Mouse (Mus musculus) liver, adult 2 months (tissue): ENCODE results near the gene Ptgds. TPM values are rescaled to one million over a fixed set of nuclear protein-coding genes. Genes with fewer than 3 reads are reported as not detected.

Experiments used
- DNase-seq: peaks from one replicate; pipeline ENCODE4 v3.0.0-alpha.2; 2011; ENCODE audit warnings: low read depth, low spot score; ENCODE audit errors: extremely low read depth
- H3K27ac ChIP-seq: fragments of 200-500 bp; replicated peaks from 2 replicates; pipeline ENCODE4 v1.5.1; 2012; ENCODE audit warnings: low read depth, mild to moderate bottlenecking, control low read depth, inconsistent platforms, low read length; ENCODE audit not compliant: insufficient read depth
- H3K27me3 ChIP-seq: fragments of 200-500 bp; 2 replicates; pipeline ENCODE4 v1.6.1; 2012; ENCODE audit warnings: mild to moderate bottlenecking, moderate library complexity, low read length, inconsistent platforms; ENCODE audit not compliant: control insufficient read depth, insufficient read depth
- H3K36me3 ChIP-seq: fragments of 200-500 bp; 2 replicates; pipeline ENCODE4 v1.6.1; 2012; ENCODE audit warnings: low read length, inconsistent platforms; ENCODE audit not compliant: control insufficient read depth, insufficient read depth
- H3K4me1 ChIP-seq: fragments of 200-500 bp; 2 replicates; pipeline ENCODE4 v1.6.1; 2011; ENCODE audit warnings: low read length; ENCODE audit not compliant: control insufficient read depth, insufficient read depth
- H3K4me3 ChIP-seq: fragments of 200-500 bp; 2 replicates; pipeline ENCODE4 v1.5.1; 2011; ENCODE audit warnings: low read depth, mild to moderate bottlenecking, control low read depth, low read length, moderate library complexity; ENCODE audit not compliant: insufficient read depth
- H3K79me2 ChIP-seq: fragments of 200-500 bp; 2 replicates; pipeline ENCODE4 v1.6.1; 2012; ENCODE audit warnings: inconsistent platforms, mild to moderate bottlenecking, low read length, moderate library complexity; ENCODE audit not compliant: control insufficient read depth, insufficient read depth
- H3K9ac ChIP-seq: fragments of 200-500 bp; 2 replicates; pipeline ENCODE4 v1.6.1; 2012; ENCODE audit warnings: low read depth, mild to moderate bottlenecking, control low read depth, inconsistent platforms, low read length
- CTCF ChIP-seq: fragments of 200-500 bp; IDR thresholded peaks from 2 replicates; pipeline ENCODE4 v1.5.1; 2011; ENCODE audit warnings: low read depth, low read length, control low read depth
- POLR2A ChIP-seq: fragments of 200-500 bp; IDR thresholded peaks from 2 replicates; pipeline ENCODE4 v1.6.1; 2011; ENCODE audit warnings: low read length, control low read depth; ENCODE audit not compliant: insufficient read depth; ENCODE audit errors: extremely low read depth
- WGBS: fragments of 180-500 bp; shearing (Covaris S2); methylation state at CpG from one replicate; pipeline ENCODE4 v1.1.7; 2018; 5-methylcytosine and 5-hydroxymethylcytosine counted together
- polyA plus RNA-seq: library from polyadenylated mRNA; depleted of rRNA; stranded (reverse); fragments of >200 nt; gene quantifications from 2 replicates; pipeline ENCODE4 v1.2.3, GENCODE M21; 2012
- total RNA-seq: library from RNA; depleted of rRNA; stranded (reverse); fragments of >200 nt; gene quantifications from 2 replicates; pipeline ENCODE4 v1.2.3, GENCODE M21; 2014

Ptgds gene
- total and polyA plus RNA-seq, 2 experiments: 8.9 to 40.2 TPM

GRCm38 (mm10) chr2:25465256-25465655 lies 4.6 kb downstream of the Ptgds start:
- Histone ChIP-seq H3K4me3 (no peak overlapping the region), H3K79me2 (no peaks in the 10 kb centered on the region), H3K27me3 (no peaks in the 10 kb centered on the region), H3K9ac (no peak overlapping the region), H3K36me3 (no peaks in the 10 kb centered on the region), H3K27ac (no peak overlapping the region), H3K4me1 (peaks cover 18% of the 10 kb centered on the region)
- DNase-seq: peak; percentile 77
- TF ChIP-seq CTCF (no peak), POLR2A (no peak)
- 72% methylated on average over 2 of the region's 2 CpGs for WGBS

- Histone ChIP-seq H3K36me3 (no peaks in the 10 kb centered on the region; the same call in 1 of the 2 replicates), H3K27me3 (no peaks in the 10 kb centered on the region), H3K27ac (no peak overlapping the region), H3K4me3 (no peak overlapping the region), H3K4me1 (peaks cover 30% of the 10 kb centered on the region), H3K79me2 (no peaks in the 10 kb centered on the region), H3K9ac (no peak overlapping the region)
- TF ChIP-seq CTCF (no peak), POLR2A (no peak)
- whole genome bisulfite sequencing: 90% methylated on average over 3 of the region's 3 CpGs
- no peak for DNase-seq
These were observed 6.2 kb downstream of the Ptgds start for GRCm38 (mm10) chr2:25463630-25464029.

GRCm38 (mm10) chr2:25461407-25461806 lies 8.4 kb downstream of the Ptgds start:
- no peaks in the 10 kb centered on the region for H3K27me3 ChIP-seq
- H3K4me1 ChIP-seq: peaks cover 33% of the 10 kb centered on the region
- WGBS: 20% methylated on average over 3 of the region's 3 CpGs
- peak overlapping the region; percentile 53 for H3K27ac ChIP-seq
- H3K4me3 ChIP-seq: no peak overlapping the region
- no peaks in the 10 kb centered on the region; the same call in 1 of the 2 replicates for H3K36me3 ChIP-seq
- DNase-seq: no peak
- H3K9ac ChIP-seq: no peak overlapping the region
- no peak for TF ChIP-seq POLR2A
- no peak for TF ChIP-seq CTCF
- H3K79me2 ChIP-seq: no peaks in the 10 kb centered on the region

- under 1% methylated on average over 48 of the region's 48 CpGs for WGBS
- peak; percentile 95 for DNase-seq
- no peak for TF ChIP-seq CTCF
- peak; percentile 70 for TF ChIP-seq POLR2A
- Histone ChIP-seq H3K36me3 (no peaks in the 10 kb centered on the region; the same call in 1 of the 2 replicates), H3K27ac (peak within 1 kb of the TSS; percentile 77), H3K4me3 (peak within 1 kb of the TSS; percentile 85), H3K4me1 (peaks cover 33% of the 10 kb centered on the region), H3K27me3 (no peaks in the 10 kb centered on the region), H3K9ac (peak within 1 kb of the TSS; percentile 88), H3K79me2 (no peaks in the 10 kb centered on the region)
These were observed 9.1 kb downstream of the Ptgds start, which contains the start of gene Paxx for GRCm38 (mm10) chr2:25460551-25461309. Paxx (minus strand) TSS chr2:25461094.

GRCm38 (mm10) chr2:25460135-25460534 lies 9.7 kb downstream of the Ptgds start:
- H3K4me1 ChIP-seq: peaks cover 30% of the 10 kb centered on the region
- 30% methylated on average over 5 of the region's 5 CpGs for WGBS
- peak overlapping the region; percentile 85 for H3K4me3 ChIP-seq
- no peaks in the 10 kb centered on the region; the same call in 1 of the 2 replicates for H3K36me3 ChIP-seq
- no peaks in the 10 kb centered on the region for H3K79me2 ChIP-seq
- H3K27ac ChIP-seq: peak overlapping the region; percentile 77
- TF ChIP-seq POLR2A (no peak), CTCF (no peak)
- DNase-seq: peak; percentile 20
- H3K9ac ChIP-seq: peak overlapping the region; percentile 88
- H3K27me3 ChIP-seq: no peaks in the 10 kb centered on the region

GRCm38 (mm10) chr2:25458911-25459310 lies 10.9 kb downstream of the Ptgds start:
- WGBS: 76% methylated on average over 5 of the region's 5 CpGs
- TF ChIP-seq CTCF: no peak
- no peak for TF ChIP-seq POLR2A

More at GRCm38 (mm10) chr2:25458911-25459310, 10.9 kb downstream of the Ptgds start:
- no peak overlapping the region for H3K9ac ChIP-seq
- no peaks in the 10 kb centered on the region for H3K27me3 ChIP-seq
- H3K4me3 ChIP-seq: no peak overlapping the region
- no peak overlapping the region for H3K27ac ChIP-seq
- DNase-seq: peak; percentile 40
- H3K4me1 ChIP-seq: peaks cover 30% of the 10 kb centered on the region
- no peaks in the 10 kb centered on the region for H3K79me2 ChIP-seq
- H3K36me3 ChIP-seq: no peaks in the 10 kb centered on the region; the same call in 1 of the 2 replicates
